In genomic region chrX:104054848-104055247, GRCm38 (mm10) we compare ENCODE assay signal across 22 mouse cellular contexts.
DNase-seq lines count a peak whose midpoint lies in the region; ATAC-seq and TF ChIP-seq lines count a peak whose summit lies in the region.
"Had no signal": no experiment of that assay in that cellular context is flagged by ENCODE, and none has a peak within 500 bp of the region (broad histone marks: within the 10 kb centered on the region; RNA-seq: fewer than 3 reads in every experiment).

No protein-coding gene starts in this region.

- DNase-seq in lung, embryonic 14.5 days, result peak; percentile 17
- no peak for DNase-seq in lung, postnatal 25 days (ENCODE audit: low spot score)
- DNase-seq in lung, postnatal 4 days, result no peak
- no peak for DNase-seq in lung, adult 2 months
- DNase-seq in lung, postnatal 0 days (ENCODE audit: low spot score), result peak; percentile 53
- DNase-seq in lung, postnatal 14 days, result no peak
- DNase-seq: adrenal gland, adult 2 months; adrenal gland, adult 8-10 months; adrenal gland, postnatal 10 days; adrenal gland, postnatal 14 days; adrenal gland, postnatal 25 days; adrenal gland, postnatal 36 days; B cell, adult 2 months; cerebellum, adult 11 months; cerebellum, adult 11-12 months had no signal

- H3K36me3 ChIP-seq in lung, embryonic 14.5 days (ENCODE audit: insufficient read depth), result no peaks in the 10 kb centered on the region
- H3K36me3 ChIP-seq in lung, embryonic 15.5 days, result no peaks in the 10 kb centered on the region
- no peaks in the 10 kb centered on the region for H3K36me3 ChIP-seq in lung, embryonic 16.5 days (ENCODE audit: control insufficient read depth, insufficient read depth, low read length)
- no peaks in the 10 kb centered on the region for H3K36me3 ChIP-seq in lung, postnatal 0 days (ENCODE audit: insufficient read depth, low read length)
- H3K36me3 ChIP-seq: G1E had no signal

- H3K27me3 ChIP-seq in lung, embryonic 14.5 days (ENCODE audit: insufficient read depth, low read length), result no peaks in the 10 kb centered on the region
- H3K27me3 ChIP-seq in lung, embryonic 15.5 days, result no peaks in the 10 kb centered on the region
- no peaks in the 10 kb centered on the region for H3K27me3 ChIP-seq in lung, embryonic 16.5 days (ENCODE audit: control insufficient read depth, insufficient read depth, low read depth, low read length)
- H3K27me3 ChIP-seq in lung, postnatal 0 days (replicated peaks; ENCODE audit: insufficient read depth, low read length), result no peaks in the 10 kb centered on the region
- H3K27me3 ChIP-seq: CH12.LX had no signal

- peak; percentile 74 for TF ChIP-seq EP300 in lung, postnatal 0 days (IDR thresholded peaks at IDR 0.05)

- no peak overlapping the region for H3K4me3 ChIP-seq in lung, embryonic 14.5 days (ENCODE audit: low read depth, low read length)
- no peak overlapping the region for H3K4me3 ChIP-seq in lung, embryonic 15.5 days
- no peak overlapping the region for H3K4me3 ChIP-seq in lung, embryonic 16.5 days (ENCODE audit: low read length)
- H3K4me3 ChIP-seq in lung, adult 2 months (replicated peaks; ENCODE audit: extremely low read depth, low read depth, low read length), result no peak overlapping the region
- H3K4me3 ChIP-seq in lung, postnatal 0 days (ENCODE audit: low read depth, low read length), result no peak overlapping the region

- H3K9ac ChIP-seq in lung, embryonic 14.5 days, result no peak overlapping the region
- H3K9ac ChIP-seq in lung, embryonic 15.5 days, result no peak overlapping the region
- H3K9ac ChIP-seq in lung, embryonic 16.5 days (ENCODE audit: low read length), result no peak overlapping the region
- H3K9ac ChIP-seq in lung, postnatal 0 days (replicated peaks; ENCODE audit: low read depth), result no peak overlapping the region

- WGBS in lung, embryonic 14.5 days, result 47% methylated on average over 2 of the region's 2 CpGs
- 42% methylated on average over 2 of the region's 2 CpGs for WGBS in lung, embryonic 15.5 days
- WGBS in lung, embryonic 16.5 days, result 36% methylated on average over 2 of the region's 2 CpGs
- 43% methylated on average over 2 of the region's 2 CpGs for WGBS in lung, adult 2 months
- 43% methylated on average over 2 of the region's 2 CpGs for WGBS in lung, postnatal 0 days

- TF ChIP-seq CTCF in lung, embryonic 14.5 days (IDR thresholded peaks at IDR 0.05; ENCODE audit: low read depth), result no peak
- no peak for TF ChIP-seq CTCF in lung, adult 2 months (IDR thresholded peaks at IDR 0.05; ENCODE audit: insufficient read depth, low read length)
- TF ChIP-seq CTCF in lung, postnatal 0 days (IDR thresholded peaks at IDR 0.05), result no peak

- H3K9me3 ChIP-seq in lung, embryonic 14.5 days (ENCODE audit: low read depth, low read length), result no peaks in the 10 kb centered on the region
- H3K9me3 ChIP-seq in lung, embryonic 15.5 days, result no peaks in the 10 kb centered on the region
- H3K9me3 ChIP-seq in lung, embryonic 16.5 days (ENCODE audit: control insufficient read depth, low read length), result no peaks in the 10 kb centered on the region
- H3K9me3 ChIP-seq in lung, postnatal 0 days (ENCODE audit: low read length), result no peaks in the 10 kb centered on the region
- H3K9me3 ChIP-seq: G1E had no signal

- peak; percentile 60; the same call in 1 of the 2 replicates for ATAC-seq in lung, embryonic 14.5 days (ENCODE audit: insufficient read depth)
- ATAC-seq in lung, embryonic 15.5 days (ENCODE audit: borderline replicate concordance, extremely low read depth, low FRiP score, low TSS enrichment), result peak; percentile 52; the same call in 1 of the 2 replicates
- peak; percentile 87 for ATAC-seq in lung, embryonic 16.5 days (ENCODE audit: low read depth)
- peak; percentile 77 for ATAC-seq in lung, postnatal 0 days
- ATAC-seq: activated CD4-positive, CD25-positive, alpha-beta regulatory T cell, adult 4 months; CD4-positive, CD25-positive, alpha-beta regulatory T cell, adult 4 months; Patski had no signal

- no peak for TF ChIP-seq POLR2A in lung, adult 2 months (IDR thresholded peaks at IDR 0.05; ENCODE audit: borderline replicate concordance, extremely low read depth, low read depth, low read length)

- no peaks in the 10 kb centered on the region for H3K4me1 ChIP-seq in lung, embryonic 14.5 days (ENCODE audit: insufficient read depth)
- no peaks in the 10 kb centered on the region for H3K4me1 ChIP-seq in lung, embryonic 15.5 days
- no peaks in the 10 kb centered on the region for H3K4me1 ChIP-seq in lung, embryonic 16.5 days (replicated peaks; ENCODE audit: control insufficient read depth, insufficient read depth, low read length)
- no peaks in the 10 kb centered on the region for H3K4me1 ChIP-seq in lung, adult 2 months (ENCODE audit: control insufficient read depth, insufficient read depth, low read length)
- no peaks in the 10 kb centered on the region for H3K4me1 ChIP-seq in lung, postnatal 0 days (ENCODE audit: insufficient read depth, low read depth, low read length)

- H3K4me2 ChIP-seq in lung, embryonic 14.5 days, result no peak overlapping the region
- no peak overlapping the region for H3K4me2 ChIP-seq in lung, embryonic 15.5 days
- H3K4me2 ChIP-seq in lung, embryonic 16.5 days (ENCODE audit: low read depth, low read length), result no peak overlapping the region
- no peak overlapping the region for H3K4me2 ChIP-seq in lung, postnatal 0 days (replicated peaks; ENCODE audit: low read depth, low read length)

- no peak overlapping the region for H3K27ac ChIP-seq in lung, embryonic 14.5 days (ENCODE audit: low read depth)
- H3K27ac ChIP-seq in lung, embryonic 15.5 days, result no peak overlapping the region
- no peak overlapping the region for H3K27ac ChIP-seq in lung, embryonic 16.5 days (ENCODE audit: low read length)
- no peak overlapping the region for H3K27ac ChIP-seq in lung, postnatal 0 days (ENCODE audit: low read length)

Comparison
In these comparisons a context has a peak if more than half of its experiments do, and no peak if none do; other contexts are left out.
1. DNase-seq: peak in lung, embryonic 14.5 days (single experiment) and lung, postnatal 0 days (single experiment); none in lung, postnatal 25 days (single experiment), lung, postnatal 4 days (0 of 2), lung, adult 2 months (single experiment) and lung, postnatal 14 days (single experiment).
2. Peak in every context shown above with its lines, with median percentiles within 50 percentile points of each other: ATAC-seq.